Mouse (Mus musculus) lung, embryonic 14.5 days (tissue): ENCODE measurements around the gene Ets2. TPM values are rescaled to one million over a fixed set of nuclear protein-coding genes. Genes with fewer than 3 reads are reported as not detected.
A peak's percentile ranks its signal among the peaks of the same experiment; 100 is the strongest.
"Not testable (repeated sequence)": the region's sequence is repeated elsewhere in the genome, so short reads cannot be mapped to it uniquely, and the experiment has no call there.

Source experiments
- ATAC-seq: fragments of 200-750 bp; cut with Nextera tagmentation; 2 replicates; pipeline ENCODE4 v1.8.0; 2017; ENCODE audit warnings: mild to moderate bottlenecking, moderate TSS enrichment, moderate library complexity; ENCODE audit not compliant: insufficient read depth
- DNase-seq: peaks from one replicate; pipeline ENCODE4 v3.0.0-alpha.2; 2015
- H3K27ac ChIP-seq: fragments of 300-500 bp; sonication (generic); 2 replicates; pipeline ENCODE4 v1.5.1; 2014; ENCODE audit warnings: low read depth, mild to moderate bottlenecking, moderate library complexity
- H3K27me3 ChIP-seq: fragments of 300-500 bp; sonication (generic); 2 replicates; pipeline ENCODE4 v1.6.1; 2014; ENCODE audit warnings: low read length, control low read depth; ENCODE audit not compliant: insufficient read depth
- H3K36me3 ChIP-seq: fragments of 300-500 bp; sonication (generic); 2 replicates; pipeline ENCODE4 v1.6.1; 2014; ENCODE audit warnings: control low read depth; ENCODE audit not compliant: insufficient read depth
- H3K4me1 ChIP-seq: fragments of 300-500 bp; sonication (generic); 2 replicates; pipeline ENCODE4 v1.6.1; 2014; ENCODE audit warnings: antibody characterized with exemption, control low read depth; ENCODE audit not compliant: insufficient read depth
- H3K4me2 ChIP-seq: fragments of 300-500 bp; sonication (generic); 2 replicates; pipeline ENCODE4 v1.6.1; 2014; ENCODE audit warnings: mild to moderate bottlenecking
- H3K4me3 ChIP-seq: fragments of 300-500 bp; sonication (generic); 2 replicates; pipeline ENCODE4 v1.5.1; 2014; ENCODE audit warnings: low read depth, low read length
- H3K9ac ChIP-seq: fragments of 300-500 bp; sonication (generic); 2 replicates; pipeline ENCODE4 v1.6.1; 2014
- H3K9me3 ChIP-seq: fragments of 300-500 bp; sonication (generic); 2 replicates; pipeline ENCODE4 v1.6.1; 2016; ENCODE audit warnings: low read depth, low read length, control low read depth
- CTCF ChIP-seq: IDR thresholded peaks from 2 replicates; pipeline ENCODE4 v1.5.1; 2016; ENCODE audit warnings: antibody characterized with exemption, low read depth
- WGBS: fragments of 180-500 bp; shearing (Covaris S2); extraction: QIAGEN DNeasy Blood & Tissue Kit; methylation state at CpG from one replicate; pipeline ENCODE4 v1.1.7; 2014; 5-methylcytosine and 5-hydroxymethylcytosine counted together
- polyA plus RNA-seq: library from polyadenylated mRNA; unstranded; fragments of >200 nt; fragmentation: Nextera tagmentation; extraction: Ambion mirVana; gene quantifications from 2 replicates; pipeline ENCODE4 v1.2.1, GENCODE M21; 2014

The Ets2 gene
- polyA plus RNA-seq, 1 experiment from 2014 or later = 72.6 TPM

DNA sequence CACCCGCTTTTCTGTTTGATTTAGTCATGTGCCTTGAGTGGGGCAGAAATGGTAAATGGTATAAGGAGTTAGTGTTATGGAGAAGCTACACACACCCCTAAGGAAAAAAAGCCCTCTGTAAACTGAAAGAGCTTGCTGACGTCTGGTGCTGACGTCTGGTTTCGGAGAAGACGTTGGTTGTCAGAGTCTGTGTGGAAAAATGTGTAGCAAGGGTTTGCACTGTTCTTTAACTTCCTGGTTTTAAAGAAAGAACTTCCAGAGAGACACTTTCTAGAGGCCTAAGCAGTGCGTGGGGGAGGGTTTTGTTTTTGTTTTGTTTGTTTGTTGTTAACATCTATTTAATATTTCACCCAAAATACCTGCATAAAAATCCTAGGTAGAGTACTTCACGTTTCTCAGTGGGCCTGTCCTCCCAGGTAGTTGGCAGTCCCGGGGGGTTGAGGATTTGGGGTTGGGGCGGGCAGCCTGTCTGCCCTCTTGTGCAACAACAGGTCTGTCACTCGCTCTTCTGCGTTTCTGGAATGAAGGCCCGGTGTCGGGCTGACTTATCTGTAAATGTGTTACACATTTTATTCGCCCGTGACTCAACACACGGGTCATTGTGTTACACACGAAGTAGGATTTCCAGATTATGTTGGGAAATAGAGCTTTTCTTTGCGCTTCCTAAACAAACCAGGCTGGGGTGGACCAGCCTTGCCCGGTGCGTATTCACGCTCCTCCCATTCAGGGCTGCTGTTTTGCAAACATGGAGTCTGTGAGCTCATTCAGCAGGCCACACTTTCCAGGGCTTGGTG lies 6.5 kb downstream of the Ets2 start:
- Histone ChIP-seq H3K9me3 (no peaks in the 10 kb centered on the region), H3K9ac (no peak overlapping the region), H3K4me1 (peaks cover 18% of the 10 kb centered on the region), H3K27me3 (no peaks in the 10 kb centered on the region), H3K36me3 (peaks cover 63% of the 10 kb centered on the region), H3K4me3 (no peak overlapping the region), H3K27ac (peak overlapping the region; percentile 59), H3K4me2 (peak overlapping the region; percentile 23)
- peak; percentile 50 for DNase-seq
- TF ChIP-seq CTCF = no peak
- WGBS = 54% methylated on average over 21 of the region's 21 CpGs
- ATAC-seq = no peak

DNA sequence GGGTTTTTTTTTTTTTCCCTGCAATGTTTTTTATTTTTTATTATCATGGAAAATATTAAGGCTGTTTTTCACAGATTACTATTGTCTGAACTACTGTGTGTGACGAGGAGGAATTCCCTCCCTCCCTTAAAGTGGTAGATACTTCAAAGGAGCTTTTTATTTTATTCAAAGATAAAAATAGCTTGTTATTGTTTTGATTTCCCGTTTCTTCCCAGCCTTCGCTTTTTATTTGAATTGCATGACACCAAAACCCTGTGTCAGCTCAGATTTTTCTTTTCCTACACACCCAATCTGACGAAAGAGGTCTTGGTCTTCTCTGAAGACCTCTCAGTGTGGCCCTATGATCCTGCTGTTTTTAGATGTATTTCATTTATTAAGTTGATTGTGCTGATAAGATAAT lies 7.3 kb downstream of the Ets2 start:
- TF ChIP-seq CTCF = no peak
- WGBS = 42% methylated on average over 4 of the region's 4 CpGs
- no peak overlapping the region for H3K9ac ChIP-seq
- no peak overlapping the region for H3K4me2 ChIP-seq
- no peaks in the 10 kb centered on the region for H3K27me3 ChIP-seq
- peak; percentile 53 for DNase-seq
- H3K4me1 ChIP-seq = peaks cover 14% of the 10 kb centered on the region
- peaks cover 70% of the 10 kb centered on the region for H3K36me3 ChIP-seq
- H3K9me3 ChIP-seq = no peaks in the 10 kb centered on the region
- no peak overlapping the region for H3K27ac ChIP-seq
- no peak for ATAC-seq
- no peak overlapping the region for H3K4me3 ChIP-seq

DNA sequence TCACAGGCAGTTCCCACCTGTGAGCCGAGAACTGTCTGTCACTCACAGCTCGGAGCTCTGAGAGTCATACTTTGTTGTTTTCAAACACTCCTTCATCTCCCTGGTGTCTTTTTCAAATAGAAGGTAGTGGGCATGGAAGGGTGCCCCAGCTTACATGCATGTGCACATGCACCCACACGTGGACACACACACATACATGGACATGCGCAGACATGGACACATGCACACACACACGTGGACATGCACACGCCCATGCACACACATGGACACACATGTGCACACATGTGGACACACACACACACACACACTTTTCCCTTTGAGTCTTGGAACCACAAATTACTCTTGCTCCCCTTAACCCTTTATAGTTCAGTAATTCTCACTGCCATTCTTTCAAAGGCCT lies 8.3 kb downstream of the Ets2 start:
- no peaks in the 10 kb centered on the region for H3K9me3 ChIP-seq
- ATAC-seq = no peak
- peaks cover 8% of the 10 kb centered on the region; the same call in 1 of the 2 replicates for H3K4me1 ChIP-seq
- no peak overlapping the region for H3K9ac ChIP-seq
- no peaks in the 10 kb centered on the region for H3K27me3 ChIP-seq
- no peak for TF ChIP-seq CTCF
- 85% methylated on average over 6 of the region's 6 CpGs for WGBS
- no peak overlapping the region for H3K4me3 ChIP-seq
- peaks cover 73% of the 10 kb centered on the region for H3K36me3 ChIP-seq
- H3K4me2 ChIP-seq = no peak overlapping the region
- no peak overlapping the region for H3K27ac ChIP-seq
- no peak for DNase-seq

DNA sequence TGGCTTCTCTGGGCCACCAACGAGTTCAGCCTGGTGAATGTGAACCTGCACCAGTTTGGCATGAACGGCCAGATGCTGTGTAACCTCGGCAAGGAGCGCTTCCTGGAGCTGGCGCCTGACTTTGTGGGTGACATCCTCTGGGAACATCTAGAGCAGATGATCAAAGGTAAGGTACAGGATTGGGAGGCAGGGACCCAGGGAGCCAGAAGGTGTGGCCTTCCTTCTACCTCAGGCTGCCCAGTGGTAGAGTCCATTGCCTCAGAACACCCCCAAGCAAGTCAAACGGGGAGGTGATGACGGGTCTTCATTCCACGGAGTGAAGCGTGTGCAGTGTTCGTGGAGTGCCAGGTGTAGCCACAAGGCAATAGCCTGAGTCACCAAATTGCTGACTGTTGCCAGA lies 10.2 kb downstream of the Ets2 start:
- TF ChIP-seq CTCF = no peak

DNA sequence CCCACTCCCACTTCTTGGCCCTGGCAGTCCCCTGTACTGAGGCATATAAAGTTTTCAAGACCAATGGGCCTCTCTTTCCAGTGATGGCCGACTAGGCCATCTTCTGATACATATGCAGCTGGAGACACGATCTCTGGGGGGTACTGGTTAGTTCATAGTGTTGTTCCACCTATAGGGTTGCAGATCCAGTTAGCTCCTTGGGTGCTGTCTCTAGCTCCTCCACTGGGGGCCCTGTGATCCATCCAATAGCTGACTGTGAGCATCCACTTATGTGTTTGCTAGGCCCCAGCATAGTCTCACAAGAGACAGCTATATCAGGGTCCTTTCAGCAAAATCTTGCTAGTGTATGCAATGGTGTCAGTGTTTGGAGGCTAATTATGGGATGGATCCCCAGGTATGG lies 11.2 kb downstream of the Ets2 start:
- not testable (repeated sequence) for H3K4me1 ChIP-seq, H3K9ac ChIP-seq, H3K4me2 ChIP-seq, H3K27ac ChIP-seq, H3K9me3 ChIP-seq, H3K27me3 ChIP-seq, ATAC-seq, DNase-seq, H3K4me3 ChIP-seq
- 80% methylated on average over 2 of the region's 2 CpGs for WGBS
- H3K36me3 ChIP-seq = peaks cover 86% of the 10 kb centered on the region

More for the DNA sequence above, 10.2 kb downstream of the Ets2 start:
- 89% methylated on average over 10 of the region's 10 CpGs for WGBS
- Histone ChIP-seq H3K27ac (no peak overlapping the region), H3K27me3 (no peaks in the 10 kb centered on the region), H3K9me3 (no peaks in the 10 kb centered on the region), H3K4me1 (peaks cover 4% of the 10 kb centered on the region; the same call in 1 of the 2 replicates), H3K4me2 (no peak overlapping the region), H3K9ac (no peak overlapping the region), H3K4me3 (no peak overlapping the region), H3K36me3 (peaks cover 83% of the 10 kb centered on the region)
- no peak for ATAC-seq
- no peak for DNase-seq

DNA sequence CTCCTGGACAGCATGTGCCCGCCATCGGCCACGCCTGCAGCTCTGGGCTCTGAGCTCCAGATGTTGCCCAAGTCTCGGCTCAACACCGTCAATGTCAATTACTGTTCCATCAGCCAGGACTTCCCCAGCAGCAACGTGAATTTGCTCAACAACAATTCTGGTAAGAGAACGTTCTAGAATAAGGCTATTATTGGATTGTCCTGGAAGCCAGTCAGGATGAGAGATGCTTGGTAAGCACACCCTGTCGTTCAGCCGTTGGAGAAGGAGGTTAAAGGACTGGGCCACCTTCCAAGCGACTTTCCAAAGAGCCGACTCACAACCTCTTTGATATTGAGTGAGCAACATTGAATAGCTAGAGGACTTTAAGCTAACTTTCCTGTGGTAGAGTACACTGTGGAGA lies 13.2 kb downstream of the Ets2 start:
- no peak for DNase-seq
- H3K36me3 ChIP-seq = peaks cover 92% of the 10 kb centered on the region
- 85% methylated on average over 11 of the region's 11 CpGs for whole genome bisulfite sequencing

DNA sequence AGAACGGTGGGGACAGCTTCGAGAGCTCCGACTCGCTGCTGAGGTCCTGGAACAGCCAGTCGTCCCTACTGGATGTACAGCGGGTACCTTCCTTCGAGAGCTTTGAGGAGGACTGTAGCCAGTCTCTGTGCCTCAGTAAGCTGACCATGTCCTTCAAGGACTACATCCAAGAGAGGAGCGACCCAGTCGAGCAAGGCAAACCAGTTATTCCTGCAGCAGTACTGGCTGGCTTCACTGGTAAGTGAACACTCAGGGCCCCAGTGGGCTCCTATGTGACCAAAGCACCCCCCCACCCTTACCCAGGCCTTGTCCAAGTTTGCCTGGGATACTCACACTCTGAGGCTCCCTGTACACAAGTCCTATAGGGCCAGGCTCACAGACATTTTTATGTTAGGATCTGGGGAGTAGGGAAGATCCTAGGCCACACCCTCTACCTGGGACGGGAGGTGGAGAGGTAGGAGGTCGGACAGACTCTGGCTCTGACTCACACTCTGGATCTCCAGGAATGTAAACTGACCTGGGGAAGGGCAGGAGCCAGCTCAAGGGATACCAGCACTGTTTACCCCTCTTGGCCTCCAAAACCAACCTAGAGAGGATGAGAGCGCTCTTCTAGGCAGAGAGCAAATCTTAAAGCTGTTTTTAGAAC lies 14.3 kb downstream of the Ets2 start:
- Histone ChIP-seq H3K4me2 (no peak overlapping the region), H3K4me1 (no peaks in the 10 kb centered on the region), H3K4me3 (no peak overlapping the region), H3K27ac (no peak overlapping the region; the same call in 1 of the 2 replicates), H3K9ac (no peak overlapping the region), H3K36me3 (peaks cover 92% of the 10 kb centered on the region), H3K27me3 (no peaks in the 10 kb centered on the region), H3K9me3 (no peaks in the 10 kb centered on the region; the same call in 1 of the 2 replicates)
- ATAC-seq = peak; percentile 21; the same call in 1 of the 2 replicates
- WGBS = 75% methylated on average over 12 of the region's 12 CpGs
- no peak for DNase-seq
- TF ChIP-seq CTCF = no peak

More for the DNA sequence above, 13.2 kb downstream of the Ets2 start:
- Histone ChIP-seq H3K9me3 (no peaks in the 10 kb centered on the region), H3K4me1 (no peaks in the 10 kb centered on the region), H3K27me3 (no peaks in the 10 kb centered on the region), H3K4me2 (no peak overlapping the region), H3K4me3 (no peak overlapping the region), H3K27ac (no peak overlapping the region), H3K9ac (no peak overlapping the region)
- no peak for TF ChIP-seq CTCF
- ATAC-seq = no peak
